Mouse (Mus musculus): ENCODE results near the gene Pxylp1. TPM values are rescaled to one million over a fixed set of nuclear protein-coding genes. Genes with fewer than 3 reads are reported as not detected.

Pxylp1 gene
- polyA plus RNA-seq, 1 experiment from 2014 or later, result 15.8 TPM

DNA sequence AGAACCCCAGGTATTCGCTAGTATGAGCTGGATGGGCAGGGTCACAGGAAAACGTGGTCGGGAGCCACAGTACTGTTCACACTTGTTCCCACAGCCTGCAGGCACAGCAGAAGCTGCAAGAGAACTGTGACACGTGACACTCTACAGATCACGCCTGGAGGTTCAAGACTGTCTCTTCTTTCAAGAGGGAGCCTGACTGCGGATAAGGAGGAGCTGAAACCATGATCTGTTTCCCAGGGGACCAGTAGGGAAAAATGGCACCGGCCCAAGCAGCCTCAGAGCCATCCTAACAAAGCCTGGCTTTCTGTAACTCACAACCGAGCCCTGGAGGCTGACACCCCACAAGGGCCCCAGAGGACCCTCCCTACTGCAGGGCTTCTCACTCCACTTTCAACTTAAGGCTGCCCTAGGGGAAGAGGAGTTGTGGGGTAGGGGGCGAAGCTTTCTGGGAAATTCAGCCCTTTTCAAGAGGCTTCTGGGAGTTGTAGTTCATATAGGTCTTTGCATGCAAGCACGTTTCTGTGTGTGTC is 97.0 kb downstream of the Pxylp1 start:
- ATAC-seq (ENCODE audit: low read depth), result peak; percentile 75
- peak overlapping the region; percentile 67 for H3K9ac ChIP-seq (ENCODE audit: low read length)
- no peaks in the 10 kb centered on the region for H3K27me3 ChIP-seq (ENCODE audit: control insufficient read depth, insufficient read depth, low read depth, low read length)
- peak overlapping the region; percentile 51 for H3K4me3 ChIP-seq (ENCODE audit: low read length)
- 0 out of 2 replicates have a peak overlapping the region, but pooled peaks have one; percentile 38 for H3K27ac ChIP-seq (ENCODE audit: low read length)
- 9% methylated on average over 10 of the region's 10 CpGs for WGBS
- peak overlapping the region; percentile 64 for H3K4me2 ChIP-seq (ENCODE audit: low read depth, low read length)
- no peaks in the 10 kb centered on the region for H3K9me3 ChIP-seq (ENCODE audit: control insufficient read depth, low read length)
- H3K4me1 ChIP-seq (replicated peaks; ENCODE audit: control insufficient read depth, insufficient read depth, low read length), result 0 out of 2 replicates have a peak, but pooled peaks cover 2% of the 10 kb centered on the region
- H3K36me3 ChIP-seq (ENCODE audit: control insufficient read depth, insufficient read depth, low read length), result no peaks in the 10 kb centered on the region

DNA sequence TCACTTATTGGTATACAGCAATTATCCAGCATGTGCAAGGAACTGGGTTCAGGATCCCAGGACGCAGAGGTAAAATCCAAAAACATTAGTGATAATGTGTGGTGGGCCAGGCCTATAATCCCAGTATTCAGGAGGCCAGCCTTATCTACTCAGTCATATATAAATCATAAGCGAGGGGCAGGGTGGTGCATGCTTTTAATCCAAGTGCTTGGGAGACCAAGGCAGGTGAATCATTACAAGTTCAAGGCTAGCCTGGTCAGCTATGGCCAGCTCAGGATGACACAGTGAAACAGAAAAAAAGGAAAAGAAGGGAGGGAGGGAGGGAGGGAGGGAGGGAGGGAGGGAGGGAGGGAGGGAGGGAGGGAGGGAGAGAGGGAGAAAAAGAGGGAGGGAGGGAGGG is 97.9 kb downstream of the Pxylp1 start:
- Histone ChIP-seq H3K4me2 (ENCODE audit: low read depth, low read length) (no peak overlapping the region), H3K4me1 (replicated peaks; ENCODE audit: control insufficient read depth, insufficient read depth, low read length) (0 out of 2 replicates have a peak, but pooled peaks cover 2% of the 10 kb centered on the region), H3K36me3 (ENCODE audit: control insufficient read depth, insufficient read depth, low read length) (no peaks in the 10 kb centered on the region), H3K9ac (ENCODE audit: low read length) (no peak overlapping the region), H3K9me3 (ENCODE audit: control insufficient read depth, low read length) (no peaks in the 10 kb centered on the region), H3K4me3 (ENCODE audit: low read length) (no peak overlapping the region), H3K27ac (ENCODE audit: low read length) (no peak overlapping the region), H3K27me3 (ENCODE audit: control insufficient read depth, insufficient read depth, low read depth, low read length) (no peaks in the 10 kb centered on the region)
- ATAC-seq (ENCODE audit: low read depth), result no peak
- WGBS, result 92% methylated on average over 2 of the region's 2 CpGs

DNA sequence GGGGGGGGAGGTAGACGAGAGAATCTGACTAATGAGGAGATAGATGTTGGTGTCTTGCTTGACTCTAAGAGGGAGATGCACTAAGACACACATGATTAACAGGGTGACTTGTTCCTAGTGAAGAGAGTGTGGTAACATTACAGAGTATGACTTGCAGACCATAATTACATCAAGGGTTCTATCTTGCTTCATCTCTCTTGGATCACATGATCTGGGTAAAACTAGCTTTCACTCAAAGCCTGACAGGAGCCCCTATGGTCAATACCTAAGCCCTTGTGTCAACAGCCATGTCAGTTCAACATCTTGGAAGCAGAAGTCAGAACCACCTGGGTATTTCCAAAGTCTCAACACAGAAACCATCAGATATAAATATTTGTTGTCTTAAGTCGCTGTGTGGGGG is 99.9 kb downstream of the Pxylp1 start:
- Histone ChIP-seq H3K4me3 (ENCODE audit: low read length) (no peak overlapping the region), H3K4me2 (ENCODE audit: low read depth, low read length) (no peak overlapping the region), H3K27me3 (ENCODE audit: control insufficient read depth, insufficient read depth, low read depth, low read length) (no peaks in the 10 kb centered on the region), H3K27ac (ENCODE audit: low read length) (no peak overlapping the region), H3K9ac (ENCODE audit: low read length) (no peak overlapping the region), H3K9me3 (ENCODE audit: control insufficient read depth, low read length) (no peaks in the 10 kb centered on the region), H3K4me1 (replicated peaks; ENCODE audit: control insufficient read depth, insufficient read depth, low read length) (peaks cover 3% of the 10 kb centered on the region; the same call in 1 of the 2 replicates), H3K36me3 (ENCODE audit: control insufficient read depth, insufficient read depth, low read length) (no peaks in the 10 kb centered on the region)
- 52% methylated on average over 2 of the region's 2 CpGs for WGBS
- no peak for ATAC-seq (ENCODE audit: low read depth)

DNA sequence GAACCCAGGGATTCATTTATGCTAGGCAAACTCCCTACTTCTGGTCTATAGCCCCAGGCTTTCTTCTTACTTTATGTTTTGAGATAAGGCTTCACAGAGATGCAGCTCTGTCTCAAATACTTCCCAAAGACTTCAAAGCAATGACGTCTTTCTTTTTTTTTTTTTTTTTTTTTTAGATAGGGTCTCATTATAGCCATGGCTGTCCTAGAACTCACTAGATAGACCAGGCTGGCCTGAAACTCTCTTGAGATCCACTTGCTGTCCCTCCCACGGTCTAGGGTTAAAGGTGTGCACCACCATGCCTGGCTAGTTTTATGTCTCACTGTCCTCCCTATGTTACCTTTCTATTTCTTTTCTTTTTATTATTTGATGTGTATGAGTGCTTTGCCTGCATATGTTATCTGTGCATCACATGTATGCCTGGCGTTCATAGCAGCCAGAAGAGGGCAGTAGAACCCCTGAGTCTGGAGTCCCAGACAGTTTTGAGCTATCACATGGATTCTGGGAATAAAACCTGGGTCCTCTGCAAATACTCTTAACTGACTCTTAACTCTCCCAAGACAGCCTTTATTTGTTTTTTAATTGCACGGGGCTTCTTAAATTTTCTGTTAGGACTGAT is 102.0 kb downstream of the Pxylp1 start:
- Histone ChIP-seq H3K4me2 (ENCODE audit: low read depth, low read length) (no peak overlapping the region), H3K27ac (ENCODE audit: low read length) (no peak overlapping the region), H3K4me1 (replicated peaks; ENCODE audit: control insufficient read depth, insufficient read depth, low read length) (peaks cover 12% of the 10 kb centered on the region; the same call in 1 of the 2 replicates), H3K4me3 (ENCODE audit: low read length) (no peak overlapping the region), H3K27me3 (ENCODE audit: control insufficient read depth, insufficient read depth, low read depth, low read length) (no peaks in the 10 kb centered on the region), H3K9me3 (ENCODE audit: control insufficient read depth, low read length) (no peaks in the 10 kb centered on the region), H3K36me3 (ENCODE audit: control insufficient read depth, insufficient read depth, low read length) (no peaks in the 10 kb centered on the region), H3K9ac (ENCODE audit: low read length) (no peak overlapping the region)
- ATAC-seq (ENCODE audit: low read depth), result no peak
- WGBS, result 48% methylated on average over 4 of the region's 4 CpGs

DNA sequence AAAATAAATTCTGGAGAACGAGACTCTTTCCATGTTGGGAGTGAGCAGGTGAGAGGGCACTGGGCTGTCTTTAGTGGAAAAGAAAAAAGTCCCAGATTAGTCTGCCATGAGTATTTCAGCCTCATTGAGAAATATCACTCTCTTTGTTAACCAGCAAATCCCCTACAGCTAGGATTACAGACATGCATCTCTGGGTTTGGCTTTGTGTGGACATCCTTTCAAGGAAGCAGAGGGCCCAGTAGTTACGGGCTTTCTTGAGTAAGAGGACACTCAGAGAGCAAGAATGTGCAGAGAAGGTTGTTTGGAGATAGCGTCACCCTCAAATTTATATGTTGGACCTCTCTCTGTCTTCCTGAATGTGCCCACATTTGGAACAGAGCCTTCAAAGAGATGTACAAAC is 102.6 kb downstream of the Pxylp1 start:
- H3K4me3 ChIP-seq (ENCODE audit: low read length), result no peak overlapping the region
- no peak overlapping the region for H3K4me2 ChIP-seq (ENCODE audit: low read depth, low read length)
- H3K27me3 ChIP-seq (ENCODE audit: control insufficient read depth, insufficient read depth, low read depth, low read length), result no peaks in the 10 kb centered on the region
- H3K36me3 ChIP-seq (ENCODE audit: control insufficient read depth, insufficient read depth, low read length), result no peaks in the 10 kb centered on the region
- WGBS, result 72% methylated on average over 3 of the region's 3 CpGs
- no peak overlapping the region for H3K9ac ChIP-seq (ENCODE audit: low read length)
- H3K9me3 ChIP-seq (ENCODE audit: control insufficient read depth, low read length), result no peaks in the 10 kb centered on the region
- H3K27ac ChIP-seq (ENCODE audit: low read length), result no peak overlapping the region
- ATAC-seq (ENCODE audit: low read depth), result no peak
- H3K4me1 ChIP-seq (replicated peaks; ENCODE audit: control insufficient read depth, insufficient read depth, low read length), result peaks cover 17% of the 10 kb centered on the region; the same call in 1 of the 2 replicates

DNA sequence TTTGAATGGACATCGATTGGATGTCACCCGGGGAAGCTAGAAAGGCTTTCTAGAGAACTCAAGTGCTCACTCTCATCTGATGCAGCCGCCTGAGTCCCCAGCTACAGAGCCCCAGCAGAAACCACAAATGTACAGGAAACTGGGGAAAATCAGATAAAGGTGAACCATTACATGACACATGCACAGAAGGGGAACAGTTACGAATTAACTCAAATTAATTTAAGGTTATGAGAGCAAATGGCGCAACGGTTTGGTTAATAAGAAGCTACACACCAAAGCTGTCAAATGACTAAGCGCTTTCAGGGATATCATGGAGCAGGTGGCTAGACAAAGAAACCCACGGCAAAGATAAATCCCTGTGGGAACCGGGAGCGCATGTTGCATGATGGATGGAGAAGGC is 104.7 kb downstream of the Pxylp1 start:
- Histone ChIP-seq H3K4me2 (ENCODE audit: low read depth, low read length) (no peak overlapping the region), H3K27me3 (ENCODE audit: control insufficient read depth, insufficient read depth, low read depth, low read length) (no peaks in the 10 kb centered on the region), H3K4me3 (ENCODE audit: low read length) (no peak overlapping the region), H3K9me3 (ENCODE audit: control insufficient read depth, low read length) (no peaks in the 10 kb centered on the region), H3K36me3 (ENCODE audit: control insufficient read depth, insufficient read depth, low read length) (no peaks in the 10 kb centered on the region), H3K9ac (ENCODE audit: low read length) (no peak overlapping the region), H3K4me1 (replicated peaks; ENCODE audit: control insufficient read depth, insufficient read depth, low read length) (peaks cover 17% of the 10 kb centered on the region; the same call in 1 of the 2 replicates), H3K27ac (ENCODE audit: low read length) (no peak overlapping the region)
- 80% methylated on average over 10 of the region's 10 CpGs for WGBS
- ATAC-seq (ENCODE audit: low read depth), result no peak

DNA sequence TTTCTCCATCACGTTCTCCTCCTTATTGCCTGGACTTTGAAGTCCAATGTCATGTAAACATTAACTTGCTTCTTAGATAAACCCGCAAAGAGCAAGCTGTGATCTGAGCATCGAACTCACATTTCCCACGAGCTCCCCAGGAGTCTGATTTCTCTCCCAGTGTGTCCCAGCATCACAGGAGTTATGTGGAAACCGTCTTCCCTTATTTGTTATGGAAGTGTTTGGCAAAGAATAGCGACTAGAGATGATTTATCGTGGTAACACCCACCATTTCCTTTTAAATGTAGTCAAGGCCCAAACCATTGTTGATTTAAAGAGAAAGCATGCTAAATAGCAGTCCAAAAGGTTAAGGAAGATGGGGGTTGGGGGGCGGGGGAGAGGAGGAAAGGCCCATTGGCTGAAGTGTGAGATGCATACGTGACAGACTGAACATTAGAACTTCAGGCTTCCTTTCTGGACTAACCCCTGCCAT is 106.6 kb downstream of the Pxylp1 start:
- Histone ChIP-seq H3K27me3 (ENCODE audit: control insufficient read depth, insufficient read depth, low read depth, low read length) (no peaks in the 10 kb centered on the region), H3K9ac (ENCODE audit: low read length) (no peak overlapping the region), H3K4me2 (ENCODE audit: low read depth, low read length) (no peak overlapping the region), H3K9me3 (ENCODE audit: control insufficient read depth, low read length) (no peaks in the 10 kb centered on the region), H3K4me3 (ENCODE audit: low read length) (no peak overlapping the region), H3K27ac (ENCODE audit: low read length) (peak overlapping the region; percentile 34; the same call in 1 of the 2 replicates), H3K36me3 (ENCODE audit: control insufficient read depth, insufficient read depth, low read length) (no peaks in the 10 kb centered on the region), H3K4me1 (replicated peaks; ENCODE audit: control insufficient read depth, insufficient read depth, low read length) (peaks cover 17% of the 10 kb centered on the region; the same call in 1 of the 2 replicates)
- ATAC-seq (ENCODE audit: low read depth), result peak; percentile 72
- whole genome bisulfite sequencing, result 11% methylated on average over 9 of the region's 9 CpGs

DNA sequence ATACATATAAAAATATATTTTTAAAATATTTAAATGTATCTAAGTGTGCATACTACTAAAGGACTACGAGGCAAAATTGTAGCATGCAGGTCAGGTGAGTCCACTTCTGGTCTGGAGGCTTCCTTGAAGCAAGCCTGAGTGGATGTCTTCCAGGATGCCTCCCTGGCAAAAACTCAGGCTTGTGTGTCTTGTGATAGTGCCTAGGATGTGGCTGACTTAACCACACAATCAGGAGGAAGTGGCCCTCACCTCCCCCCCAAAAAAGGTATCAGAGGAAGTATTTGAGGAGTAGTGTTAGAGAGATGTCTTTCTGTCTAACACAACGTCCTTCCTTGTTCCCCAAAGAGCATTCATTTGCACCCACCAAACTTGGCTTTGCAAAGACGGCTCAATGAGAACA is 107.3 kb downstream of the Pxylp1 start:
- H3K4me3 ChIP-seq (ENCODE audit: low read length), result no peak overlapping the region
- peaks cover 17% of the 10 kb centered on the region; the same call in 1 of the 2 replicates for H3K4me1 ChIP-seq (replicated peaks; ENCODE audit: control insufficient read depth, insufficient read depth, low read length)
- H3K9ac ChIP-seq (ENCODE audit: low read length), result no peak overlapping the region
- no peaks in the 10 kb centered on the region for H3K27me3 ChIP-seq (ENCODE audit: control insufficient read depth, insufficient read depth, low read depth, low read length)
- H3K36me3 ChIP-seq (ENCODE audit: control insufficient read depth, insufficient read depth, low read length), result no peaks in the 10 kb centered on the region
- ATAC-seq (ENCODE audit: low read depth), result no peak
- 46% methylated on average over 3 of the region's 3 CpGs for WGBS
- no peaks in the 10 kb centered on the region for H3K9me3 ChIP-seq (ENCODE audit: control insufficient read depth, low read length)
- no peak overlapping the region for H3K27ac ChIP-seq (ENCODE audit: low read length)
- no peak overlapping the region for H3K4me2 ChIP-seq (ENCODE audit: low read depth, low read length)

DNA sequence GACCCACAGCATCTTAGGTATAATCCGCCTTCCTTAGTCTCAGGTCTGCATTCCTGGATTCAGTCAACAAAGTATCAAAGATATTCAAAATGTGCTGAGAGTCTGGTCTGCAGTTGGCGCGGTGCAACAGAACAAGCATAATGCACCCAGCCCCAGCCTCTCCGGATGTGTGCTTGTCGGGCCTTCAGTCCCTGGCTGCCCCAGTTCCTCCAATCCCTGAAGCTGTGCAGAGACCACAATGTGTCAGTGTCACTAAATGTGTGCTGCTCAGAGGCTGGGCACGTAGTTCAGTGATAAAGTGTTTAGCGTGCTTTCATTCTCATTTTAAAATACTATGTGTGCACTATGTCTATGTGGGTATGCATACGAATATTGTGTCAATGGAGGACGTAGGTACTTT is 108.8 kb downstream of the Pxylp1 start:
- Histone ChIP-seq H3K4me1 (replicated peaks; ENCODE audit: control insufficient read depth, insufficient read depth, low read length) (peaks cover 17% of the 10 kb centered on the region; the same call in 1 of the 2 replicates), H3K27ac (ENCODE audit: low read length) (no peak overlapping the region), H3K9me3 (ENCODE audit: control insufficient read depth, low read length) (no peaks in the 10 kb centered on the region), H3K36me3 (ENCODE audit: control insufficient read depth, insufficient read depth, low read length) (no peaks in the 10 kb centered on the region), H3K9ac (ENCODE audit: low read length) (no peak overlapping the region), H3K27me3 (ENCODE audit: control insufficient read depth, insufficient read depth, low read depth, low read length) (no peaks in the 10 kb centered on the region), H3K4me2 (ENCODE audit: low read depth, low read length) (no peak overlapping the region), H3K4me3 (ENCODE audit: low read length) (no peak overlapping the region)
- ATAC-seq (ENCODE audit: low read depth), result no peak
- 77% methylated on average over 9 of the region's 9 CpGs for WGBS
